Mouse (Mus musculus): ENCODE results near the gene Krt90. TPM values are rescaled to one million over a fixed set of nuclear protein-coding genes. Genes with fewer than 3 reads are reported as not detected.

The Krt90 gene
- polyA plus RNA-seq (2014; fragmentation: Nextera tagmentation; extraction: Ambion mirVana) = 0.16 TPM in 1 of 2 replicates, not detected in the other

DNA sequence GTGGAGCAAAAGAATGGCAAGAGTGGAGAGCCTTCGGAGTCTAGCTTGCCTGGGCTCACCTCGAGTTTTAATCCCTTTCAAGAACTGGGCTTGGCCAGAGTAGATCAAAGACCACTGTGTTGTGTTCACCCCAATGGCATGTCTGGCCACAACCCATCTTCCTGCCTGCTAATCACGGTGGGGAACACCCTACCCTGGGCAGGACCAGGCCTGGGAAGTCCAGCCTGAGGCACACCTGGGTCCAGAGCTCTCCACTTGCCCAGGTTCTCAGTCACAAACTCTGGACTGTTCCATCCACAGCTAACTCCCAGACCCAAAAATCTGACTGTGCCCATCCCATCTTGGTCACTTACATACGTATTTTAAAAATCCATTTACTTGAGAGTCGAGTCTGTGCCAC is at the start of gene Krt90:
Krt90 (minus strand) TSS at position 101 of the 400 bp plus-strand sequence.
- H3K4me1 ChIP-seq (ENCODE audit: control insufficient read depth, insufficient read depth, low read length) = no peaks in the 10 kb centered on the region
- H3K4me2 ChIP-seq = no peak within 1 kb of the TSS
- no peaks in the 10 kb centered on the region for H3K9me3 ChIP-seq (replicated peaks; ENCODE audit: control insufficient read depth, low read length)
- H3K36me3 ChIP-seq (ENCODE audit: control insufficient read depth, insufficient read depth, low read length) = no peaks in the 10 kb centered on the region
- H3K27ac ChIP-seq (ENCODE audit: low read depth, low read length) = no peak within 1 kb of the TSS
- WGBS (ENCODE audit: insufficient replicate concordance) = 68% methylated on average over 5 of the region's 5 CpGs
- ATAC-seq (replicated peaks; ENCODE audit: insufficient number of reproducible peaks, low FRiP score, low TSS enrichment) = no peak
- no peak within 1 kb of the TSS for H3K9ac ChIP-seq (ENCODE audit: low read depth, low read length)
- H3K4me3 ChIP-seq (ENCODE audit: low read depth, low read length) = no peak within 1 kb of the TSS
- H3K27me3 ChIP-seq (ENCODE audit: control insufficient read depth, insufficient read depth, low read length) = peaks cover 8% of the 10 kb centered on the region; the same call in 1 of the 2 replicates

- Histone ChIP-seq H3K9ac (ENCODE audit: low read depth, low read length) (no peak overlapping the region), H3K9me3 (replicated peaks; ENCODE audit: control insufficient read depth, low read length) (no peaks in the 10 kb centered on the region), H3K36me3 (ENCODE audit: control insufficient read depth, insufficient read depth, low read length) (no peaks in the 10 kb centered on the region), H3K27me3 (ENCODE audit: control insufficient read depth, insufficient read depth, low read length) (no peaks in the 10 kb centered on the region), H3K4me3 (ENCODE audit: low read depth, low read length) (no peak overlapping the region), H3K4me1 (ENCODE audit: control insufficient read depth, insufficient read depth, low read length) (no peaks in the 10 kb centered on the region), H3K27ac (ENCODE audit: low read depth, low read length) (no peak overlapping the region), H3K4me2 (no peak overlapping the region)
- no peak for ATAC-seq (replicated peaks; ENCODE audit: insufficient number of reproducible peaks, low FRiP score, low TSS enrichment)
- WGBS (ENCODE audit: insufficient replicate concordance) = 62% methylated on average over 6 of the region's 6 CpGs
These were observed 36.4 kb upstream of the Krt90 start for GRCm38 (mm10) chr15:101599123-101599522.

DNA sequence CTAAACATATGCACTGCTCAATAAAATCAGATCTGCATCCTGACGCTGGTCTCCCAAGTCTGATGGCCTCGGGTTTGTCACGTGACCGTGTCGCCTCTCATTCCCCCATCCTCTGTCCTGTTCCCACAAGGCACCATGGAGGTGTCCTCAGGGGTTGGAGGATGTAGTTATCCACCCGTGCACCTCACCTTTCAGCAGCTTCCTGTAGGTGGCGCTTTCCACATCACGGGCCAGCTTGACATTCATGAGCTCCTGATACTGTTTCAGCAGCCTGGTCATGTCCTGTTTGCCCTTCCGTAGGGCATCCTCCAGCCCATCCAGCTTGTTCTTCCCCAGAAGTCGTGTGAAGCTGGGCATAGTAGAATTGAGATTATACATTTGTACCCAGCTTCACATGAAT is 25.5 kb upstream of the Krt90 start:
- Histone ChIP-seq H3K4me1 (ENCODE audit: control insufficient read depth, insufficient read depth, low read length) (no peaks in the 10 kb centered on the region), H3K9me3 (replicated peaks; ENCODE audit: control insufficient read depth, low read length) (no peaks in the 10 kb centered on the region), H3K36me3 (ENCODE audit: control insufficient read depth, insufficient read depth, low read length) (no peaks in the 10 kb centered on the region), H3K27ac (ENCODE audit: low read depth, low read length) (no peak overlapping the region), H3K9ac (ENCODE audit: low read depth, low read length) (no peak overlapping the region), H3K4me3 (ENCODE audit: low read depth, low read length) (no peak overlapping the region), H3K4me2 (no peak overlapping the region), H3K27me3 (ENCODE audit: control insufficient read depth, insufficient read depth, low read length) (peaks cover 2% of the 10 kb centered on the region; the same call in 1 of the 2 replicates)
- no peak for ATAC-seq (replicated peaks; ENCODE audit: insufficient number of reproducible peaks, low FRiP score, low TSS enrichment)
- 71% methylated on average over 10 of the region's 10 CpGs for WGBS (ENCODE audit: insufficient replicate concordance)

GRCm38 (mm10) chr15:101584456-101584855 is 21.7 kb upstream of the Krt90 start:
- no peaks in the 10 kb centered on the region for H3K9me3 ChIP-seq (replicated peaks; ENCODE audit: control insufficient read depth, low read length)
- no peak overlapping the region for H3K27ac ChIP-seq (ENCODE audit: low read depth, low read length)
- H3K9ac ChIP-seq (ENCODE audit: low read depth, low read length) = no peak overlapping the region
- no peak overlapping the region for H3K4me2 ChIP-seq
- H3K4me1 ChIP-seq (ENCODE audit: control insufficient read depth, insufficient read depth, low read length) = no peaks in the 10 kb centered on the region
- ATAC-seq (replicated peaks; ENCODE audit: insufficient number of reproducible peaks, low FRiP score, low TSS enrichment) = no peak
- WGBS (ENCODE audit: insufficient replicate concordance) = 32% methylated on average over 2 of the region's 2 CpGs
- no peaks in the 10 kb centered on the region for H3K36me3 ChIP-seq (ENCODE audit: control insufficient read depth, insufficient read depth, low read length)
- peaks cover 2% of the 10 kb centered on the region; the same call in 1 of the 2 replicates for H3K27me3 ChIP-seq (ENCODE audit: control insufficient read depth, insufficient read depth, low read length)
- no peak overlapping the region for H3K4me3 ChIP-seq (ENCODE audit: low read depth, low read length)

DNA sequence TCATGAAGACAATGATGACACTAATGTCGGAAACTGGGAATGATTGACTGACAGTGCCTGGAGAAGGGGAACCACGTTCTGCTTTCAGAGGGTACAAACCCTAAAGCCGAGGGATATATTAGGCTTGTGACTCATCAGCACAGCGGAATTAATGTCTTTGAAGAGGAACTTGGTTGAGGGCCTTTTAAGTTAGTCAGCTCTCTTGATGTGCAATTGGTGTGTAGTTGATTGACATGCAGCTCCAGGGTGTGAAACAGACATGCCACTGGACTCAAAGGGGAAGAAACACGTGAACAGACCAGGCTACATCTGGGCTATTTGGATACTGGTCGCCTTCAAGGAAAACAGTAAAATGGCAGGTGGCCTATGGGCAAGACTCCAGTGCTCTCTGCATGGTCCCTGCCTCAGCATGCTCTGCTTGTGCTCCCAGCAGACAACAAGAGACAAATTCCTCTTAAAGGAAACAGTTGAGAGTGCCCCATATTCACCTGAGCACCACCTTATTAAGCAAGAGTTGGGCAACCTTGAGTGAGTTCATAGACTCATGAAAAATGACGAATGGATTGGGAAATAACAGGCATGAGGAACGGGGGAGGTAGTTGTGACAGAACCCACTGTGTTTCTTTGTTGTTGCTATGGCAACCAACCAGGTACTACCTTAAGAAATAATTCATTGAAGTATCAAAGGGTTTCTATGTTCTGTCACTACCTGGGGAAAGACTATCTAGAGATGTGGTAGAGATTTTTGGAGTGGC is 20.6 kb upstream of the Krt90 start:
- no peaks in the 10 kb centered on the region for H3K4me1 ChIP-seq (ENCODE audit: control insufficient read depth, insufficient read depth, low read length)
- H3K9ac ChIP-seq (ENCODE audit: low read depth, low read length) = no peak overlapping the region
- H3K36me3 ChIP-seq (ENCODE audit: control insufficient read depth, insufficient read depth, low read length) = no peaks in the 10 kb centered on the region
- H3K27ac ChIP-seq (ENCODE audit: low read depth, low read length) = no peak overlapping the region
- H3K9me3 ChIP-seq (replicated peaks; ENCODE audit: control insufficient read depth, low read length) = no peaks in the 10 kb centered on the region
- H3K4me2 ChIP-seq = no peak overlapping the region
- ATAC-seq (replicated peaks; ENCODE audit: insufficient number of reproducible peaks, low FRiP score, low TSS enrichment) = no peak
- H3K27me3 ChIP-seq (ENCODE audit: control insufficient read depth, insufficient read depth, low read length) = peaks cover 2% of the 10 kb centered on the region; the same call in 1 of the 2 replicates
- H3K4me3 ChIP-seq (ENCODE audit: low read depth, low read length) = no peak overlapping the region
- 73% methylated on average over 8 of the region's 8 CpGs for WGBS (ENCODE audit: insufficient replicate concordance)

- ATAC-seq (replicated peaks; ENCODE audit: insufficient number of reproducible peaks, low FRiP score, low TSS enrichment) = no peak
- Histone ChIP-seq H3K9me3 (replicated peaks; ENCODE audit: control insufficient read depth, low read length) (no peaks in the 10 kb centered on the region), H3K4me3 (ENCODE audit: low read depth, low read length) (no peak overlapping the region), H3K4me1 (ENCODE audit: control insufficient read depth, insufficient read depth, low read length) (no peaks in the 10 kb centered on the region), H3K27ac (ENCODE audit: low read depth, low read length) (no peak overlapping the region), H3K4me2 (no peak overlapping the region), H3K36me3 (ENCODE audit: control insufficient read depth, insufficient read depth, low read length) (no peaks in the 10 kb centered on the region), H3K27me3 (ENCODE audit: control insufficient read depth, insufficient read depth, low read length) (no peaks in the 10 kb centered on the region), H3K9ac (ENCODE audit: low read depth, low read length) (no peak overlapping the region)
- 72% methylated on average over 3 of the region's 3 CpGs for WGBS (ENCODE audit: insufficient replicate concordance)
These were observed 19.0 kb upstream of the Krt90 start for GRCm38 (mm10) chr15:101581701-101582100.

- no peak for ATAC-seq (replicated peaks; ENCODE audit: insufficient number of reproducible peaks, low FRiP score, low TSS enrichment)
- H3K9me3 ChIP-seq (replicated peaks; ENCODE audit: control insufficient read depth, low read length) = no peaks in the 10 kb centered on the region
- H3K4me2 ChIP-seq = no peak overlapping the region
- 71% methylated on average over 5 of the region's 5 CpGs for WGBS (ENCODE audit: insufficient replicate concordance)
- H3K36me3 ChIP-seq (ENCODE audit: control insufficient read depth, insufficient read depth, low read length) = no peaks in the 10 kb centered on the region
- H3K4me3 ChIP-seq (ENCODE audit: low read depth, low read length) = no peak overlapping the region
- H3K4me1 ChIP-seq (ENCODE audit: control insufficient read depth, insufficient read depth, low read length) = no peaks in the 10 kb centered on the region
- H3K9ac ChIP-seq (ENCODE audit: low read depth, low read length) = no peak overlapping the region
- H3K27ac ChIP-seq (ENCODE audit: low read depth, low read length) = no peak overlapping the region
- H3K27me3 ChIP-seq (ENCODE audit: control insufficient read depth, insufficient read depth, low read length) = peaks cover 9% of the 10 kb centered on the region; the same call in 1 of the 2 replicates
These were observed 12.8 kb upstream of the Krt90 start for GRCm38 (mm10) chr15:101575506-101575905.

GRCm38 (mm10) chr15:101573796-101574345 is 11.1 kb upstream of the Krt90 start, which contains the start of gene Krt75:
Krt75 (minus strand) TSS chr15:101573904.
- Histone ChIP-seq H3K27ac (ENCODE audit: low read depth, low read length) (no peak within 1 kb of the TSS), H3K9me3 (replicated peaks; ENCODE audit: control insufficient read depth, low read length) (no peaks in the 10 kb centered on the region), H3K27me3 (ENCODE audit: control insufficient read depth, insufficient read depth, low read length) (peaks cover 15% of the 10 kb centered on the region; the same call in 1 of the 2 replicates), H3K4me1 (ENCODE audit: control insufficient read depth, insufficient read depth, low read length) (no peaks in the 10 kb centered on the region), H3K4me3 (ENCODE audit: low read depth, low read length) (no peak within 1 kb of the TSS), H3K9ac (ENCODE audit: low read depth, low read length) (no peak within 1 kb of the TSS), H3K36me3 (ENCODE audit: control insufficient read depth, insufficient read depth, low read length) (no peaks in the 10 kb centered on the region), H3K4me2 (no peak within 1 kb of the TSS)
- 67% methylated on average over 15 of the region's 15 CpGs for WGBS (ENCODE audit: insufficient replicate concordance)
- ATAC-seq (replicated peaks; ENCODE audit: insufficient number of reproducible peaks, low FRiP score, low TSS enrichment) = no peak

All from heart, embryonic 11.5 days (tissue).